Mouse (Mus musculus) cerebellum, adult 11 months (tissue): ENCODE measurements around the gene Cenpf.
"Not testable (repeated sequence)": the region's sequence is repeated elsewhere in the genome, so short reads cannot be mapped to it uniquely, and the experiment has no call there.

Experiments
- DNase-seq: peaks from one replicate; pipeline ENCODE4 v3.0.0; 2022

Cenpf gene

DNA sequence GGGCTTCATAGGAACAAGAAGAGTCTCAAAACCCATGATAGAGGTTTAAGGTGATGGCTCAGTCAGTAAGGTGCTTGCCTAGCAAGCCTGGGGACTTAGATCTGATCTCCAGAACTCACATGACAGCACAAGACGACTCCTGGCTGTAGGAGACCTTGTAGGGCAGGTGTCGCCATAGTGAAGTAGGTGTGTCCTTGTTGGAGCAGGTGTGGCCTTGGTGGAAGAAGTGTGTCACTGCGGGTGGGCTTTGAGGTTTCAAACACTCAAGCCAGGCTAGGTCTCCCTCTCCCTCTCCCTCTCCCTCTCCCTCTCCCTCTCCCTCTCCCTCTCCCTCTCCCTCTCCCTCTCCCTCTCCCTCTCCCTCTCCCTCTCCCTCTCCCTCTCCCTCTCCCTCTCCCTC, 4.6 kb upstream of the Cenpf start:
- DNase-seq, result not testable (repeated sequence)

GRCm38 (mm10) chr1:189689050-189689833, 1.4 kb upstream of the Cenpf start:
- DNase-seq, result no peak

DNA sequence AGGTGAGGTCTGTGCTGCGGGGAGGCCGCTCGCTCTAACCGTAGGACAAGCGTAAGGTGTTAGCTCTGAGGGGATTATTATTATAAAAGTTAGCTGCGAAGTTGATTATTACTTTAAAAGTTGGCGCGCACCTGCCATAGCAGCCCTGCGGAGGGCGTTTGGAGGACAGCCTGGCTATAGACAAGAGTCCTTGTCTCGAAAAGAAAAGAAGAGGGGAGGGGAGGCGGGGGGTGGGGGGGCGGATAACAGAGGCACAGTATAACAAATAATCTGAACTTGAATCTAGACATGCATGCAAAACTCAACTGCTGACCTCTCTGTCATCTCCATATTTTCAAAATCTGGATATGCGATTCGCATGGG, 483 bp upstream of the Cenpf start:
- DNase-seq, result no peak

DNA sequence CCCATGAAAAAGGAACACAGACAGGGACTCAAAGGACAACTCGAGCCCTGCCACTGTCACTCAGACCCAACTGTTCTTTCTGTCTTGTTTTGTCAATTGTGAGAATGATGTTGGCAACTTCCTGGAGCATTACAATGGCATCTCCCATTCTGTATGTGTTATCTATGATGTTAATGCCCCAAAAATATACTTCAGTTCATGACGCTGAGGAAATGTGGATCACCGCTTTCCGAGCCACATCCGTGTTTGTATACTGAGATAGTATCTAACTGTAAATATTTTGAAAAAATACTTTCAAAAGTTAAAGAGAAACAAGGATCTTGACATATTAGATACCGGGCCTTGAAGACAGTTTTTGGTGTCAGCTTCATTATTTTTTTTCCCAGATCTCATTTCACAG, 1.9 kb downstream of the Cenpf start:
- DNase-seq, result no peak

DNA sequence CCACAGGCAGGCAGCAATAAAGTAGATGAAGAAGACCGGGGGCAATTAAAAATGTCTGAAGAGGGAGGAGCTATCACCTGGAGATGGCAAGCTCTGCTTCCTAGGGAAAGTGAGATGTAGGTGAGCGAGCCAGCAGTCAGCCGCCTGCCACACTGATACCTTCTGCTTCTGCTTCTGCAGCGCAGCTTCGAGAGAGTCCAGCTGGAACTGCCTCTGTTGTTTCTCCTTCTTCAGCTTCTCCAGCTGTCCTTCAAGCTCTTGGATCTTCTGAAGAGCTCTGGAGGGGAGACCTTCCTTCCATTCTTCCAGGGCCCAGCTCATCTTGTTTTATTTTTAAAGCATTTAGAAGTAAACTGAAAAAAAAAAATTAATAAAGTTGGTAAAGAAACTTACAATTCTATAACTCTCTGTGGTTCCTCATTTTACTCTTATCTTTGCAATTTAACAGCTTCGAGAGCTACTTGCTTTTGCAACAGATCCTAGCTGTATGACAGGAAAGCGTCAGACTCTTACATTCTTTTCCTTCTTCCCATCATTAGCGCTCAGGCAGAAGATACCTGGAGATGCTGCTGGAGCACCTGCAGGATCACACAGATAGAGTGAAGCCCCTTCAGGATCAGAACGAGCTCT, 3.0 kb downstream of the Cenpf start:
- DNase-seq, result no peak

- DNase-seq, result peak; percentile 48
Measured at GRCm38 (mm10) chr1:189679555-189679954, 8.3 kb downstream of the Cenpf start.

GRCm38 (mm10) chr1:189675953-189676352, 11.9 kb downstream of the Cenpf start:
- no peak for DNase-seq

- peak; percentile 31 for DNase-seq
Measured at GRCm38 (mm10) chr1:189675421-189675820, 12.5 kb downstream of the Cenpf start.

DNA sequence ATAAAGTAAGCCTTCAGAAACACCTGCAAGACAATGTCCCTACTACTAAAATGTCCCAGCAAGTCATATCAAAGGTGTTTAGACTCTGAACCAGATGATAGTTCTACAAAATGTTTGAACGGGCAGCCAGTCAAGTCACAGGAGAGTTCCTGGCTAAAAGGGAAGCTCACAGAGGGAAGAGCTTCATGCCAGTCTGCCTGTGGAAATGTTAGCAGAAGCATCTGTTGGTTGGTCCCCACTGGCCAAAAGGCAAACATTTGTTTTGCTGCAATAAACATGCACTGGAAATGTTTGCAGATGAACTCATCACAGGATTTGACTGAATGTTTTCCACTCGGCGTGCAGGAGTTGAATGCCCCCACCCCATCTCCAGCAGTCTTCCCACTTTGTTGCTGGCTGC, 21.9 kb downstream of the Cenpf start:
- DNase-seq, result no peak

GRCm38 (mm10) chr1:189664873-189665144, 23.1 kb downstream of the Cenpf start:
- DNase-seq, result no peak

GRCm38 (mm10) chr1:189664061-189664872, 23.6 kb downstream of the Cenpf start:
- DNase-seq, result no peak

DNA sequence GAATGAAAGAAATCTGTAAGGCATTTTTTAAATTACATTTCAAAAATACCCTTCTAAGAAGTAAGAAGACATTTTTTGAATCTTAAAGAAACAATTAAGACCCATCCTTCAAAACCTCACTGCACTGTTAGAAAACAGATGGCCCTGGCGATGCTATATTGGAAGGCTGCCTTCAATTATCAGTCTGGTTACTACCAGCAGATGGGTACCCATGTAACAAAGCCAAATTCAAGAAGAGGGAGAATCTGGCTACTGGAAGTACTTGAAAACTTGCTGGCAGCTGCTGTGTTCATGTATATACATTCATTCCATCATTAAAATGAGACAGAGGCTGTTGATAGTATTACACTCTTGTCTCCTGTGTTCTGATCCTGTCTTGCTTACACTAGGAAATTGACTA, 24.4 kb downstream of the Cenpf start:
- DNase-seq, result peak; percentile 37

GRCm38 (mm10) chr1:189661856-189662255, 26.0 kb downstream of the Cenpf start:
- peak; percentile 27 for DNase-seq

- no peak for DNase-seq
Measured at GRCm38 (mm10) chr1:189657406-189657805, 30.5 kb downstream of the Cenpf start.

DNA sequence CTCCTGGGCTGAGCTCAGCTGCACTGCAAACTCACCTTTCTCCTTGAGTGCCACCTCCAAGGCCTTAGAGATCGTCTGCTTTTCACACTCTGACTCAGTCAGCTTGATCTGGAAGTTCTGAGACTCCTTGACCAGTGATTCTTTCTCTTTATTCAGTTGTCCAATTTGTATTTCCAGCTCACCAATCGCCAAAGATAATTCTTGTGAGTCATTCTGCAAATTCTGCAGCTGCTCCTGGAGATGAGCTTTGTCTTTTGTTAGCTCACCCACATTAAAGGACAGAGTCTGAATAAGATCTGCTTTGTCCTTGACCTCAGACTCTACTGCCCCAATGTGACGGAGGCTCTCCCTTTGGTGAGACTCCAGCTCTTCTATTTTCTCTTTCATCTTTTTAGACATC, 34.1 kb downstream of the Cenpf start:
- no peak for DNase-seq

DNA sequence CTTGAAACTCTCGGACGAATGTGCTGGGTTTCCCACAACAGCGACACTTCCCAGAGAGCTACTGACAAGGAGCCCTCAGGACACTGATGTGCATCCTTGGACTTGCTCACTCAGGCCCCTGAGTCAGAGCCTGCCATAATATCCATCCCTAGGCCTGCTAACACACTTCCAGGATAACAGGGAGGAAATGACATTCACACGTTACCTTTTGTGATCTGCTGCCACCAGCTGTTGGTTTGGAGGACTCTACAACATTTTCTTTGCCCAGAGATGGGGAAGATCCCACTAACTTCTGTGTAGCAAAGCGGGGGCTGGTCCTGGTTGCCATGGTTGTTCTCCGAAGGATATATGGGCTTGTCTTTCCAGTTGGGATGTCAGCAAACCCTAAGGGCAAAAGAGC, 41.3 kb downstream of the Cenpf start:
- DNase-seq, result no peak

DNA sequence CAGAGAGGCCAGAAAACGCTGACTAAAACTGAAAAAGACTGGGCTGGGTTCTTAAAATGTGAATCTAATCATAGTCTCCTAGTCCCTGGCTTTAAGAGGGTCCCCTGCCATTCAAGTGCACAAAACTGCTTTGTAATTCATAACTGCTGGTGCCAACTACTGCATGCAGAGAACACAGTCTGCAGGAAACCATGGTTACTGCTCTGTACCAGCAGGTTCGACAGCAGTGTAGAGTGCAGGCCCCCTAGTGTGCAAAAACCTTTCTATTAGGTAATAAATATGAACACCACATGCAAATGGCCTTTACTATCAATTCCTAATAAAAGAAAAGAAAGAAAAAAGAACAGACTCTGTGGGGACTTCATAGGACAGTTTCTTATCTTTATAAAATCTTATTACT, 42.5 kb downstream of the Cenpf start:
- no peak for DNase-seq

DNA sequence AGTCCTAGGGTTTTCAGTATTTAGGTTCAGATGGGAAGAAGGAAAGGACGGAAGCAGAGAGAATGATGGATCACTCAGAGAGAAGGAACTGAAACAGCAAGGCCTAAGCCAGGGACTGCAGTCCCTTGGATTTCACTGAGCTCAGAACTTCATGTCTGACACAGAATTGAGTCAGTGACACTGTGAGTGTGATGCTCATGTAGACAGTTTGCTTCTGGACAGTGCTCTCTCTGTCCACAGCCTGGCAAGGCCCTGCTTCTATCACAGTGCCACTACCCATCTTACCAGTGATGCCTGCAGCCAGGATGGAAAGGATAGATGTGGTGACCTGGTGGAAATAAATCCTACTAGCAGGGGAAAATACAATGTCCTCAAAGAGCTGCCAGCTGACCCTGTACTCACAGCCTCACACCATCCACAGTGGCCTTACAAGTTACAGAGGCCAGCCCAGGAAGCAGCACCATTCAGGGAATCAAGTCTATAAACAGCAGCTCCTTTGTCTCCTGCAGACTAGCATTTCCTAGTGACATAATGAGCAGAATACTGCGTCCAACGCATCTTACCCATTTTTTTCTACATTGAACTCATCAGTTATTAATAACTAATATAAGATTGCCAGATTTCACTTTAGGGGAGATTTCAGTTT, 43.1 kb downstream of the Cenpf start:
- no peak for DNase-seq

DNA sequence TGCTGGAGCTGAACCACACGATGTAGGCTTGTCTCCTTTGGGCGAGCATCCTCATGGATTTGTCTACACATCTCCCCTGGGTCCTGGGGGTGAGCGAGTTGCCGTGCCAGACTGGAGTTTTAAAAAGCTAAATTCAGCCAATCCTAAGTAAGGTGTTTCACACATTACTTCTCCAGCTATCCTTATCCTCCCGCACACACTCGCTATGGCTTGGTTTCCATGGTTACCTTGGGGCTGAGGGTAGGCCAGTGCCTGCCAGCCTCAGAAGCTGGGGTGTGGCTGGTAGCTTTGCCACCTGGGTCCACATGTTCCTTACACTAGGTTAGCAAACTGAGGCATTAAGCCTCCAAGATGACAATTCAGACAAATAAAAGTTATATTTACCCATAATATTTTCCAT, 48.3 kb downstream of the Cenpf start:
- no peak for DNase-seq

GRCm38 (mm10) chr1:189633791-189634190, 54.1 kb downstream of the Cenpf start:
- DNase-seq, result no peak

- DNase-seq, result no peak
Measured at GRCm38 (mm10) chr1:189631906-189632675, 55.8 kb downstream of the Cenpf start.

DNA sequence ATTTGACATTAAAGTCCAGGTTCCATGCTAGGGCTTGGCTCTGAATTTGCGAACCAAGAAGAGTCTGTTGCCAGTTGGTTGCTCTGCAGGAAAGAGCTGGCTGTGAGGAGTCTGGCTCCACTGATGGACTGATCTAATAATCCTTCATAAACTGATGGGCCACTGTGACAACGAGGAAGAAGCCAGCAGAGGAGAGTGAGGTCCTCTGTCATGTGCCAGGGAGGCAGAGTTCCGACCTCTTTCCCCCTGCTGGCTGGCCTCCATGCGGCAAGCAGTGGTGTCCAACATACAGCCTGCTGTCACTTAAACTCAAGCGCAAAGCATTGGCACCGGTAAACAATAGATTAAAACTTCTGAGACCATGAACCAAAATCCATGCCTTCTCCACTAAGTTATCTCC, 57.9 kb downstream of the Cenpf start:
- DNase-seq, result no peak
